ENCODE assay signal across 18 mouse cellular contexts in genomic region chr16:95493336-95493735, GRCm38 (mm10).
DNase-seq lines count a peak whose midpoint lies in the region; ATAC-seq and TF ChIP-seq lines count a peak whose summit lies in the region.
"Had no signal": no experiment of that assay in that cellular context is flagged by ENCODE, and none has a peak within 500 bp of the region (broad histone marks: within the 10 kb centered on the region; RNA-seq: fewer than 3 reads in every experiment).

No protein-coding gene starts in this region.

- no peaks in the 10 kb centered on the region for H3K36me3 ChIP-seq in midbrain, postnatal 0 days (ENCODE audit: insufficient read depth, low read length)
- H3K36me3 ChIP-seq in midbrain, embryonic 13.5 days: no peaks in the 10 kb centered on the region
- no peaks in the 10 kb centered on the region for H3K36me3 ChIP-seq in embryonic facial prominence, embryonic 15.5 days
- H3K36me3 ChIP-seq in limb, embryonic 12.5 days: no peaks in the 10 kb centered on the region
- H3K36me3 ChIP-seq: heart, embryonic 13.5 days; hindbrain, embryonic 15.5 days had no signal

- H3K9me3 ChIP-seq in midbrain, postnatal 0 days (ENCODE audit: low read length): no peaks in the 10 kb centered on the region
- no peaks in the 10 kb centered on the region for H3K9me3 ChIP-seq in midbrain, embryonic 13.5 days
- H3K9me3 ChIP-seq in embryonic facial prominence, embryonic 15.5 days (replicated peaks): no peaks in the 10 kb centered on the region
- no peaks in the 10 kb centered on the region for H3K9me3 ChIP-seq in limb, embryonic 12.5 days
- H3K9me3 ChIP-seq: heart, embryonic 13.5 days; hindbrain, embryonic 15.5 days had no signal

- no peak for TF ChIP-seq CTCF in midbrain, postnatal 0 days (IDR thresholded peaks at IDR 0.05)
- TF ChIP-seq CTCF in left cerebral cortex, adult 2 months (IDR thresholded peaks at IDR 0.05): no peak

- no peak overlapping the region for H3K4me2 ChIP-seq in midbrain, postnatal 0 days (ENCODE audit: low read depth, low read length, poor library complexity, severe bottlenecking)
- H3K4me2 ChIP-seq in midbrain, embryonic 13.5 days (replicated peaks): no peak overlapping the region
- no peak overlapping the region for H3K4me2 ChIP-seq in embryonic facial prominence, embryonic 15.5 days (replicated peaks)
- H3K4me2 ChIP-seq in limb, embryonic 12.5 days: no peak overlapping the region
- H3K4me2 ChIP-seq: heart, embryonic 13.5 days; hindbrain, embryonic 15.5 days had no signal

- peak; percentile 8 for DNase-seq in midbrain, postnatal 0 days (ENCODE audit: low spot score)
- no peak for DNase-seq in kidney, adult 9 months
- no peak for DNase-seq in right cerebral cortex, postnatal 4 days
- no peak for DNase-seq in left cerebral cortex, adult 2 months (ENCODE audit: extremely low spot score in 1 of 2, low spot score in 2 of 2)
- DNase-seq: adrenal gland, adult 2 months; adrenal gland, postnatal 36 days; cerebellum, adult 11 months; cerebellum, adult 8-10 months; cerebellum, postnatal 14 days; forebrain, postnatal 0 days; gastrocnemius, adult 2 months; gastrocnemius, postnatal 25 days; heart, postnatal 36 days had no signal

- ATAC-seq in midbrain, postnatal 0 days (ENCODE audit: low FRiP score): no peak
- no peak for ATAC-seq in midbrain, embryonic 13.5 days
- peak; percentile 77 for ATAC-seq in embryonic facial prominence, embryonic 15.5 days (ENCODE audit: insufficient number of reproducible peaks, low FRiP score, low TSS enrichment, low read depth)
- no peak for ATAC-seq in limb, embryonic 12.5 days (ENCODE audit: insufficient number of reproducible peaks, insufficient read depth, low FRiP score, low TSS enrichment, low read depth)
- ATAC-seq: forebrain, postnatal 0 days had no signal

- H3K27me3 ChIP-seq in midbrain, postnatal 0 days (ENCODE audit: insufficient read depth, low read length): no peaks in the 10 kb centered on the region
- H3K27me3 ChIP-seq in midbrain, embryonic 13.5 days: no peaks in the 10 kb centered on the region
- no peaks in the 10 kb centered on the region for H3K27me3 ChIP-seq in embryonic facial prominence, embryonic 15.5 days
- H3K27me3 ChIP-seq in limb, embryonic 12.5 days: no peaks in the 10 kb centered on the region
- H3K27me3 ChIP-seq: heart, embryonic 13.5 days; hindbrain, embryonic 15.5 days had no signal

- WGBS in midbrain, postnatal 0 days: 73% methylated on average over 8 of the region's 8 CpGs
- WGBS in midbrain, embryonic 13.5 days: 83% methylated on average over 8 of the region's 8 CpGs
- 38% methylated on average over 8 of the region's 8 CpGs for WGBS in embryonic facial prominence, embryonic 15.5 days
- 21% methylated on average over 8 of the region's 8 CpGs for WGBS in limb, embryonic 12.5 days

- H3K27ac ChIP-seq in midbrain, postnatal 0 days (ENCODE audit: low read depth, low read length): no peak overlapping the region
- no peak overlapping the region for H3K27ac ChIP-seq in midbrain, embryonic 13.5 days
- no peak overlapping the region for H3K27ac ChIP-seq in embryonic facial prominence, embryonic 15.5 days (replicated peaks)
- peak overlapping the region; percentile 74 for H3K27ac ChIP-seq in limb, embryonic 12.5 days
- H3K27ac ChIP-seq in left cerebral cortex, adult 2 months: no peak overlapping the region
- H3K27ac ChIP-seq: gastrocnemius, adult 2 months; heart, embryonic 13.5 days; hindbrain, embryonic 15.5 days had no signal

- no peak overlapping the region for H3K4me3 ChIP-seq in midbrain, postnatal 0 days (ENCODE audit: low read depth, low read length)
- no peak overlapping the region for H3K4me3 ChIP-seq in midbrain, embryonic 13.5 days (replicated peaks)
- no peak overlapping the region for H3K4me3 ChIP-seq in embryonic facial prominence, embryonic 15.5 days (replicated peaks)
- H3K4me3 ChIP-seq in limb, embryonic 12.5 days (replicated peaks): no peak overlapping the region
- no peak overlapping the region for H3K4me3 ChIP-seq in left cerebral cortex, adult 2 months
- H3K4me3 ChIP-seq: gastrocnemius, adult 2 months; heart, embryonic 13.5 days; hindbrain, embryonic 15.5 days had no signal

- H3K9ac ChIP-seq in midbrain, postnatal 0 days (replicated peaks; ENCODE audit: low read length, poor library complexity, severe bottlenecking): no peak overlapping the region
- no peak overlapping the region for H3K9ac ChIP-seq in midbrain, embryonic 13.5 days (replicated peaks)
- no peak overlapping the region for H3K9ac ChIP-seq in embryonic facial prominence, embryonic 15.5 days
- H3K9ac ChIP-seq in limb, embryonic 12.5 days (replicated peaks): no peak overlapping the region
- H3K9ac ChIP-seq: forebrain, postnatal 0 days; heart, embryonic 13.5 days; hindbrain, embryonic 15.5 days had no signal

- no peaks in the 10 kb centered on the region for H3K4me1 ChIP-seq in midbrain, postnatal 0 days (ENCODE audit: insufficient read depth, low read length)
- H3K4me1 ChIP-seq in midbrain, embryonic 13.5 days (replicated peaks): no peaks in the 10 kb centered on the region
- H3K4me1 ChIP-seq in embryonic facial prominence, embryonic 15.5 days: peaks cover 17% of the 10 kb centered on the region; the same call in 1 of the 2 replicates
- peaks cover 42% of the 10 kb centered on the region for H3K4me1 ChIP-seq in limb, embryonic 12.5 days (replicated peaks)
- H3K4me1 ChIP-seq: heart, embryonic 13.5 days; hindbrain, embryonic 15.5 days had no signal

- intact Hi-C loops in left cerebral cortex, adult 2 months (cut with DNase I): no loop called here
